Mouse (Mus musculus): ENCODE data around the gene Stk16. TPM values are rescaled to one million over a fixed set of nuclear protein-coding genes. Genes with fewer than 3 reads are reported as not detected.

Stk16 gene
- total and polyA plus RNA-seq, 3 experiments, result 48.6 to 67.3 (median 60.6) TPM

DNA sequence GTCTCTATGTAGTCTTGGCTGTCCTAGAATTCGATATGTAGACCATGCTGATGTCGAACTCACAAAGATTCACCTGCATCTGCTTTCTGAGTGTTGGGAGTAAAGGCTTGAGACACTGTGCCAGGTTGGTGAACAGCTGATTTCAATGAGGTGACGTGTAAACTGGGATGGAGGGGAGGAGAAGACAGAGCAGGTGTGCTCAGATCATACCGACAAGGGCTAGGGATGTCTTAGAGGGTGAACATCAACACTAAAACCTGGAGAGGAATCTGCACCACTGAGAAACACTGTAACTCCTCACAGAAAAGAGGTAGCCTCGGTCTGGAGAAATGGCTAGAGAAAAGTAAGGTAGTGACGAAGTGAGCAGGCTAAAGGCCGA lies 42.6 kb upstream of the Stk16 start:
- Histone ChIP-seq H3K4me3 (replicated peaks in 1 of 3; ENCODE audit: low read depth in 2 of 3, low read length in 2 of 3, poor library complexity in 1 of 3) (peak overlapping the region; percentile 41 to 67 (median 51)), H3K36me3 (replicated peaks in 1 of 2; ENCODE audit: control insufficient read depth in 1 of 2, insufficient read depth in 1 of 2, low read length in 1 of 2) (peaks cover 32 to 36% of the 10 kb centered on the region in 2 experiments), H3K4me2 (ENCODE audit: insufficient read depth, low read depth, poor library complexity, severe bottlenecking) (peak overlapping the region; percentile 76), H3K27ac (ENCODE audit: insufficient read depth, low read depth) (peak overlapping the region; percentile 38; the same call in 1 of the 2 replicates), H3K4me1 (ENCODE audit: control insufficient read depth in 1 of 2, insufficient read depth in 2 of 2) (peaks cover 6 to 25% of the 10 kb centered on the region in 2 experiments), H3K9ac (ENCODE audit: insufficient read depth, low read depth) (peak overlapping the region; percentile 71), H3K27me3 (replicated peaks) (no peaks in the 10 kb centered on the region), H3K79me2 (replicated peaks; ENCODE audit: control insufficient read depth, extremely low read depth, insufficient read depth, poor library complexity, severe bottlenecking) (no peaks in the 10 kb centered on the region), H3K9me3 (replicated peaks; ENCODE audit: low read length) (no peaks in the 10 kb centered on the region)
- in situ Hi-C loops (cut with MboI; ENCODE audit: low pct_ligation_motif_present, low pct_unique_long_range_greater_than_20kb, low sequenced_read_pairs), result no loop called here
- dilution Hi-C loops (cut with MboI; ENCODE audit: extremely low pct_ligation_motif_present, extremely low pct_unique_long_range_greater_than_20kb, low sequenced_read_pairs), result no loop called here
- DNase-seq (ENCODE audit: extremely low read depth), result no peak
- TF ChIP-seq RCOR1 (conservative IDR thresholded peaks at IDR 0.05; ENCODE audit: low read depth, low read length) (no peak), TBP (conservative IDR thresholded peaks at IDR 0.05; ENCODE audit: low read depth, low read length) (no peak; the same call in 1 of the 2 replicates), JUND (conservative IDR thresholded peaks at IDR 0.05; ENCODE audit: low read depth, low read length) (no peak), ELF1 (IDR thresholded peaks at IDR 0.05; ENCODE audit: low read depth, low read length) (no peak)

- Histone ChIP-seq H3K4me2 (ENCODE audit: insufficient read depth, low read depth, poor library complexity, severe bottlenecking) (peak within 1 kb of the TSS; percentile 77), H3K9ac (ENCODE audit: insufficient read depth, low read depth) (peak within 1 kb of the TSS; percentile 71), H3K27me3 (replicated peaks) (no peaks in the 10 kb centered on the region), H3K36me3 (replicated peaks in 1 of 2; ENCODE audit: control insufficient read depth in 1 of 2, insufficient read depth in 1 of 2, low read length in 1 of 2) (peaks cover 39 to 43% of the 10 kb centered on the region in 2 experiments), H3K9me3 (replicated peaks; ENCODE audit: low read length) (no peaks in the 10 kb centered on the region), H3K27ac (ENCODE audit: insufficient read depth, low read depth) (peak within 1 kb of the TSS; percentile 67; the same call in 1 of the 2 replicates), H3K4me3 (replicated peaks in 1 of 3; ENCODE audit: low read depth in 2 of 3, low read length in 2 of 3, poor library complexity in 1 of 3) (peak within 1 kb of the TSS; percentile 55 to 67 (median 66)), H3K4me1 (ENCODE audit: control insufficient read depth in 1 of 2, insufficient read depth in 2 of 2) (peaks cover 6 to 25% of the 10 kb centered on the region in 2 experiments), H3K79me2 (replicated peaks; ENCODE audit: control insufficient read depth, extremely low read depth, insufficient read depth, poor library complexity, severe bottlenecking) (no peaks in the 10 kb centered on the region)
- peak; percentile 94 for DNase-seq (ENCODE audit: extremely low read depth)
- in situ Hi-C loops (cut with MboI; ENCODE audit: low pct_ligation_motif_present, low pct_unique_long_range_greater_than_20kb, low sequenced_read_pairs), result no loop called here
- dilution Hi-C loops (cut with MboI; ENCODE audit: extremely low pct_ligation_motif_present, extremely low pct_unique_long_range_greater_than_20kb, low sequenced_read_pairs), result no loop called here
- peak; percentile 16; the same call in 1 of the 2 replicates for TF ChIP-seq CHD2 (IDR thresholded peaks at IDR 0.05; ENCODE audit: low read length)
- TF ChIP-seq MEF2A (IDR thresholded peaks at IDR 0.05; ENCODE audit: borderline replicate concordance, low read depth, low read length), result peak; percentile 69
- no peak for TF ChIP-seq USF2 (conservative IDR thresholded peaks at IDR 0.05; ENCODE audit: low read depth, low read length)
- peak; percentile 38 for TF ChIP-seq NRF1 (IDR thresholded peaks at IDR 0.05; ENCODE audit: low read depth, low read length)
- TF ChIP-seq GABPA (IDR thresholded peaks at IDR 0.05; ENCODE audit: insufficient replicate concordance, low read depth, low read length), result no peak
- TF ChIP-seq ZMIZ1 (IDR thresholded peaks at IDR 0.05; ENCODE audit: low read depth, low read length), result peak; percentile 88
- TF ChIP-seq SIN3A (IDR thresholded peaks at IDR 0.05; ENCODE audit: low read length), result peak; percentile 58; the same call in 1 of the 2 replicates
- TF ChIP-seq NELFE (IDR thresholded peaks at IDR 0.05; ENCODE audit: low read depth, low read length), result peak; percentile 78; the same call in 1 of the 2 replicates
- TF ChIP-seq USF1 (IDR thresholded peaks at IDR 0.05; ENCODE audit: low read depth, low read length), result no peak
- TF ChIP-seq JUND (conservative IDR thresholded peaks at IDR 0.05; ENCODE audit: low read depth, low read length), result no peak
- TF ChIP-seq MAX (IDR thresholded peaks at IDR 0.05; ENCODE audit: low read length), result no peak; the same call in 1 of the 2 replicates
- no peak for TF ChIP-seq ZC3H11A (IDR thresholded peaks at IDR 0.05; ENCODE audit: low read depth, low read length)
- no peak; the same call in 1 of the 2 replicates for TF ChIP-seq RAD21 (IDR thresholded peaks at IDR 0.05; ENCODE audit: low read depth, low read length)
- 0 out of 2 replicates have a peak, but pooled peaks have one; percentile 60 for TF ChIP-seq E2F4 (IDR thresholded peaks at IDR 0.05; ENCODE audit: insufficient replicate concordance, low read depth, low read length)
- 0 out of 2 replicates have a peak, but pooled peaks have one; percentile 3 for TF ChIP-seq JUN (IDR thresholded peaks at IDR 0.05; ENCODE audit: insufficient read depth, low read depth, low read length)
- TF ChIP-seq TCF12 (IDR thresholded peaks at IDR 0.05; ENCODE audit: low read depth, low read length), result peak; percentile 89
- 0 out of 2 replicates have a peak, but pooled peaks have one; percentile 63 for TF ChIP-seq TBP (conservative IDR thresholded peaks at IDR 0.05; ENCODE audit: low read depth, low read length)
- peak; percentile 63 for TF ChIP-seq MYC (IDR thresholded peaks at IDR 0.05; ENCODE audit: low read depth, low read length)
- TF ChIP-seq CHD1 (IDR thresholded peaks at IDR 0.05; ENCODE audit: low read depth, low read length), result no peak
- no peak for TF ChIP-seq PAX5 (IDR thresholded peaks at IDR 0.05; ENCODE audit: low read length)
- TF ChIP-seq MAFK (IDR thresholded peaks at IDR 0.05; ENCODE audit: insufficient replicate concordance, low read length), result no peak
- TF ChIP-seq KAT2A (IDR thresholded peaks at IDR 0.05; ENCODE audit: insufficient replicate concordance, low read length), result peak; percentile 60; the same call in 1 of the 2 replicates
- TF ChIP-seq ELF1 (IDR thresholded peaks at IDR 0.05; ENCODE audit: low read depth, low read length), result peak; percentile 53
- peak; percentile 50; the same call in 1 of the 2 replicates for TF ChIP-seq ZNF384 (IDR thresholded peaks at IDR 0.05; ENCODE audit: low read depth, low read length)
- no peak; the same call in 1 of the 2 replicates for TF ChIP-seq IRF4 (IDR thresholded peaks at IDR 0.05; ENCODE audit: low read depth, low read length)
- peak; percentile 56 for TF ChIP-seq HCFC1 (IDR thresholded peaks at IDR 0.05; ENCODE audit: low read depth, low read length)
- peak; percentile 60; the same call in 1 of the 2 replicates for TF ChIP-seq MXI1 (IDR thresholded peaks at IDR 0.05; ENCODE audit: low read depth, low read length)
These were observed 41.9 kb upstream of the Stk16 start, which contains the start of gene Zfand2b for GRCm38 (mm10) chr1:75168472-75169464. Gene Zfand2b (plus strand): TSS chr1:75168646.
